13 mouse cellular contexts compared by ENCODE assay signal in the genomic region with DNA sequence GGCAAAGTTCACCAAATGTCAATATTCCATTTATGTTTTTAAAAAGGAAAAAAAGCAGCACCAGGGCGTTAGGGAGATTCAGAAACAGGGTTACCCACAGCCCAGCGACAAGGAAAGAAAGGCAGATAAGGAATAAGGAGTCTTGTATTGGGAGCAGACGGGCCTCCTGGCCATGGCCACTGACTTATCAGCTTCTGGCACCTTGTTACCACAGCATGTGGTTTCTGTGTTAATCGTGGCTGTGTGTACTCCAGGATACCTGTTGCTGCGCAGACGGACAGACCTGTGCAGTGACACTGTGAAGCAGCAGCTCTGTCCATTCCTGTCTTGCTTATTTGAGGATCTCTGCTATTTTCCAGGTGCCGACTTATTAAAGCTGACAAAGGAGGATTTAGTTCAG. TPM values are rescaled to one million over a fixed set of nuclear protein-coding genes. Genes with fewer than 3 reads are reported as not detected.
DNase-seq lines count a peak whose midpoint lies in the region; ATAC-seq lines count a peak whose summit lies in the region.
"Had no signal": no experiment of that assay in that cellular context is flagged by ENCODE, and none has a peak within 500 bp of the region (broad histone marks: within the 10 kb centered on the region; RNA-seq: fewer than 3 reads in every experiment).

No protein-coding gene starts in this region.

- H3K4me3 ChIP-seq in intestine, embryonic 15.5 days (replicated peaks), result no peak overlapping the region
- no peak overlapping the region for H3K4me3 ChIP-seq in hindbrain, embryonic 10.5 days
- H3K4me3 ChIP-seq: limb, embryonic 13.5 days; midbrain, embryonic 15.5 days had no signal

- peak; percentile 86 for ATAC-seq in intestine, embryonic 15.5 days
- ATAC-seq in megakaryocyte progenitor cell, adult 5-6 weeks (replicated peaks; ENCODE audit: poor library complexity), result peak; percentile 91
- ATAC-seq: midbrain, embryonic 15.5 days had no signal

- no peaks in the 10 kb centered on the region for H3K9me3 ChIP-seq in intestine, embryonic 15.5 days
- H3K9me3 ChIP-seq in hindbrain, embryonic 10.5 days, result no peaks in the 10 kb centered on the region
- H3K9me3 ChIP-seq: limb, embryonic 13.5 days; midbrain, embryonic 15.5 days had no signal

- peaks cover 35% of the 10 kb centered on the region for H3K36me3 ChIP-seq in intestine, embryonic 15.5 days
- peaks cover 99% of the 10 kb centered on the region for H3K36me3 ChIP-seq in hindbrain, embryonic 10.5 days

- H3K27me3 ChIP-seq in intestine, embryonic 15.5 days (replicated peaks), result no peaks in the 10 kb centered on the region
- H3K27me3 ChIP-seq in hindbrain, embryonic 10.5 days (ENCODE audit: insufficient read depth, poor library complexity, severe bottlenecking), result no peaks in the 10 kb centered on the region
- H3K27me3 ChIP-seq: limb, embryonic 13.5 days; midbrain, embryonic 15.5 days had no signal

- no peaks in the 10 kb centered on the region for H3K4me1 ChIP-seq in intestine, embryonic 15.5 days (replicated peaks)
- no peaks in the 10 kb centered on the region for H3K4me1 ChIP-seq in hindbrain, embryonic 10.5 days (replicated peaks)
- H3K4me1 ChIP-seq: limb, embryonic 13.5 days; midbrain, embryonic 15.5 days had no signal

- H3K9ac ChIP-seq in intestine, embryonic 15.5 days, result no peak overlapping the region
- H3K9ac ChIP-seq: limb, embryonic 13.5 days; midbrain, embryonic 15.5 days had no signal

- H3K27ac ChIP-seq in intestine, embryonic 15.5 days, result no peak overlapping the region
- no peak overlapping the region for H3K27ac ChIP-seq in hindbrain, embryonic 10.5 days
- H3K27ac ChIP-seq: limb, embryonic 13.5 days; midbrain, embryonic 15.5 days had no signal

- WGBS in intestine, embryonic 15.5 days, result 82% methylated on average over 7 of the region's 7 CpGs
- WGBS in hindbrain, embryonic 10.5 days, result 93% methylated on average over 7 of the region's 7 CpGs

- H3K4me2 ChIP-seq in intestine, embryonic 15.5 days (replicated peaks), result no peak overlapping the region
- H3K4me2 ChIP-seq: limb, embryonic 13.5 days; midbrain, embryonic 15.5 days had no signal

- DNase-seq in spleen, adult 12 weeks (ENCODE audit: low spot score), result peak; percentile 80
- no peak for DNase-seq in spleen, adult 18-20 months
- DNase-seq in ovary, postnatal 14 days (ENCODE audit: low spot score), result no peak
- DNase-seq in urinary bladder, postnatal 4 days (ENCODE audit: low spot score in 2 of 2), result no peak
- no peak for DNase-seq in hindbrain, embryonic 10.5 days (ENCODE audit: low spot score)
- no peak for DNase-seq in testis, postnatal 10 days (ENCODE audit: low spot score)
- DNase-seq: heart, postnatal 36 days; kidney, adult 9 months; thymus, postnatal 4 days had no signal

RNA-seq across cellular contexts. Expression of a gene that starts 38.2 kb away (rescaled TPM):
- polyA plus RNA-seq in intestine, embryonic 15.5 days (2015; fragmentation: Nextera tagmentation; extraction: Ambion mirVana), result 29.3 and 29.5 TPM in 2 replicates
- 40.9 and 60.7 TPM in 2 replicates for total RNA-seq in megakaryocyte progenitor cell, adult 5-6 weeks (2015)
- 48.6 and 60.2 TPM in 2 replicates for total RNA-seq in megakaryocyte progenitor cell, adult 5-6 weeks (2017)
- 36.3 and 36.8 TPM in 2 replicates for polyA plus RNA-seq in hindbrain, embryonic 10.5 days (2016; fragmentation: Nextera tagmentation; extraction: Ambion mirVana)
